Mouse (Mus musculus) lung, postnatal 4 days (tissue): ENCODE results near the gene Zfp759.
"Not testable (repeated sequence)": the region's sequence is repeated elsewhere in the genome, so short reads cannot be mapped to it uniquely, and the experiment has no call there.

Experiments
- DNase-seq, 2 experiments: peaks; one replicate each; pipeline ENCODE4 v3.0.0; 2021

Zfp759 gene

DNA sequence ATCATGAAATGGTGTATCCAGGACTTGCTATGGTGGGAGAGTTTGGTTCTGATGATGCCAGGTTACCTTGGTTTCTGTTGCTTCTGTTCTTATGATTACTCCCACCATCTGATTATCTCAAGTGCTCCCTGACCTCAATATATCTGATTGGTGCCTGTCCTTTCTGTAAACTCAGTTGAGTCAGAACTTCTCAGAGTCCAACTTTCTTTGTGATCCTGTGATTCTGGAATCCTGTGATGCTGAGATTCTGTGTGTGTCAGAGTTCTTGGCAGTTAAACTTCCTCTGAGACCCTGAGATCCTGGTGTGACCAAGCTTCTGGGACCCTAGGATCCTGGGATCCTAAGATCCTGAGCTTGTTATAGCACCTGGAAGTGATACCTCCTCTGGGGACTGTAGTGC, at the start of gene Zfp759:
Gene Zfp759 (plus strand): TSS at position 301 of the 400 bp plus-strand sequence.
- DNase-seq: not testable (repeated sequence)

DNA sequence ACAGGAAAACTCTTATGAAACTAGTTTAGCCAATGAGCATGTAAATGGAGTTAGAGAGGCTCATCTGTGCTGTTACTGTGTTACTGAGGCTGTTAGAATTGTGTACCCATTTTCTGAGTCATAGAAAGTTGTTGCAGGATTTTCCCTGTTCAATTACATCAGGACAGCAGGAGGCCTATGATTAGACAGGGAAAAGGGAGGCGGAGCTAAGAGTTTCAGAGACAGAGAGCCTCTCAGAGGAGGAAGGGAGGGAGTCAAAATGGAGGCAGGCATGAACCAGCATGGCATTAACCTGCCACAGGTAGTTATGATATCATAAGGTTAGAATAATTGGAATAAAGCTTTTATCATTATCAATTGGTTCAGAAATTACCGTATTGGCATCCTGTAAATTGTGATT, 48.7 kb upstream of the Zfp759 start:
- no peak for DNase-seq

DNA sequence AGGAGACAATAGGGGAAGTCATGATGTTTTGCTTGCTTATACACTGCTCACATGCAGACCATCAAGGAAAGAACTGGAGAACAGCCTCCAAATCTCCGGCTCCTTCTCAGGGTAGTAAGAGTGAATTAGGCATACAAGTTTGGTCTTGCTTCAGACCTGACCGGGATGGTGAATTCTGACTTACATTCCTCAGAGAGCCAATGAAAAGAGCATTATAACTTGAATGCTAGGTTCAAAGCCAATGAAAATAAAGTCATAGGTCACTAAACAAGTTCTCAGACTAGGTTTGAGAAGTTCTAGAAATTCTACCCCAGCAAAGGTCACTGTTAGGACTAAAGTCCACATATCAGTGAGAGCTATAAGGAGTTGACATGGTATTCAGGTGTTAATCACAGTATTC, 44.2 kb upstream of the Zfp759 start:
- DNase-seq: no peak

DNA sequence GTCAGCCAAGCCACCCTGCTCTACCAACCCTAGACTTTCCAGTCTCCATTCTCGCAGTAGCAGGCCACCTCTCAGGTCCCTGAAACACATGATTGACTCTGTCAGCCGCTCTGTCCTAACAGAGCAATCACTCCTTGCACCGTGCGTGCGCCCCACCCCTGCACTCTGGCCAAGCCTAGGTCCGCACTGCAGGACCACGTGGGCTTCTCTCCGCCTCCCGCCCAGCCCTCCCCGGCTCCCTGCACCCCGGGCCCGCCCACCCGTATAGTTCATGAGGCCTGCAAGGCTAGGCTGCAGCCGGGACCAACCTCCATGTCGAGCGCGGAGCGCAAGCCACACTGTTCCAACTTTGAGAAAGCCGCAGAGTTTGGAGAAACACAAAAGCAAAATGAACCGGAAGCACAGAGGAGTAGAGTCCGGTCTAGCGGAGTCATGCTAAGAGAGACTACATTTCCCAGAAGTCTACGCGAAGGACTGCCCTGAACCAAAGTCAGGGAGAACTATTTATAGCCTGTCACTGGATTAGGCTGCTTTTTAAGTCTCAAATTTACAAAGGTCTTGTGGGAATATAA, 40.2 kb upstream of the Zfp759 start:
- DNase-seq: peak; percentile 80 to 84

DNA sequence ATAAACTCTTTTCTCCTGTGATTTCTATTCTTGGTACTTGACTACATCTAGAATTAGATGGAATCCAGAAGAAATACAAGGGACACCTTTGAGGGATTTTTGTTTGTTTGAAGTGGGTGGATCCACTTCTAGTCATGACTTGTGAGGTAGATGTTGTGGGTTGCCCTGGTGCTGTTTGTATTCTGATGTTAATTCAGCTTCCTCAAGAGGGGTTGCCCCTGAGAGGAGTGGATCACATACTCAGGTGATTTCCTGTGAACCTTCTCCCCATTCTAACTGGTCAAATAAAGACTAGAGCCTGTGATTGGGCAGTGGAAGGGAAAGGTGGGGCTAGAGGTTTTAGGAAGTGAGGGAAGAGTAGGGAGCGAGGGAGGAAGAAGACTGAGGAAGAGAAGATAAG, 39.5 kb upstream of the Zfp759 start:
- DNase-seq: no peak

DNA sequence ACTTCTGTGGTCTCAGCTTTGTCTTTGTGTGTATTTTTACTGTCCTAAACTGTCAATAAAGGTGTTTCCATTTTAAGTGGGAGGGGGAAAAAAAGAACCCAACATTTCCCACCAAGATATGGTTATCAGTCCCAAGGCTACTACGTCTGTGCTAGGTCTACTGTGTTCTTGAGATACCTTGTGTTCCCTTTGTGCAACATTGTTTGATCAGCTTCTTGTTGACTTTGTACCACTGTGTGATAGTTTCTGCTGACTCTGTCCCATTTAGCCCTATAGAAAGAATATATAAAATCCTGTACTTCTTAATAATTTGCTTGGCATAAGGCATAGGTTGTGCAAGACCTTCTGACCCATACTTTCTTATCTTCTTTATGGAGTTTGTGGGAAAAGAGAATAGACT, 31.3 kb upstream of the Zfp759 start:
- DNase-seq: no peak

DNA sequence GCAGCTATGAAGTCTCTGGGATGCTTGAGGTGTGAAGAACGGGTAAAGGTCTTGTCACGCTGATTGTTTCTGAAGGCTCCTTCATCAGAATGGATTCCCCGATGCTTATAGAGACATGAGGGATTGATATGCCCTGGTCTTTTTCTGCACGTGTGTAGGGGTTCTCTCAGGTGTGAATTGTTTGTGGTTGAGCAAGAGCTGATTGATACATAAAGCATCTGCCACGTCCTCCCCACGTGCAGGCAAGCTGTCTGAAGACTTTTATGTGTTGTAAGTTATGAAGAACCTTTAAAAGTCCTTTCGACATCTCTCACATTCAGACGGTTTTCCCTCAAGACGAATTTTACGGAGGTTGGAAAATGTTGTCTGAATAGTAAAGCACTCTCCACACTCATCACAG, 23.6 kb upstream of the Zfp759 start, which contains the start of gene Zfp708:
Gene Zfp708 (minus strand): TSS at position 101 of the 400 bp plus-strand sequence.
- no peak for DNase-seq

DNA sequence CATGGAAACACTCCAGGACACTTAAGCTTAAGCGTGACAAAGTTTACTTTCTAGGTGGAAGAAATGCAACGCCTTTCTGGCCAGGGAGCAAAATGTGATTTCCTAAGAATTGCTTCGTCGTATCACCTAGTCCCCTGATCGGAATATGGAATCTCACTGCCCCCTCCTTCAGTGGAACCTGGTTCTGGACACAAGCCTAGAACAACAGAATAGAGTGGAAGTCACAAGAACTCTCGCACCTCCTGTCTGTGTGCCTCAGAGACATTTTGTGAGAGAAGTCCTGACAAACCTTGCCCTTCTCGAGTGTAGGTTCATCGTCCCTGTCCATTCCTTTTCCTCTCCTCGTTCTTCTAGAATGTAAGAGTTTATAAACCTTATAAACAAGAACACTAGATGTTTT, 13.8 kb upstream of the Zfp759 start:
- DNase-seq: no peak

DNA sequence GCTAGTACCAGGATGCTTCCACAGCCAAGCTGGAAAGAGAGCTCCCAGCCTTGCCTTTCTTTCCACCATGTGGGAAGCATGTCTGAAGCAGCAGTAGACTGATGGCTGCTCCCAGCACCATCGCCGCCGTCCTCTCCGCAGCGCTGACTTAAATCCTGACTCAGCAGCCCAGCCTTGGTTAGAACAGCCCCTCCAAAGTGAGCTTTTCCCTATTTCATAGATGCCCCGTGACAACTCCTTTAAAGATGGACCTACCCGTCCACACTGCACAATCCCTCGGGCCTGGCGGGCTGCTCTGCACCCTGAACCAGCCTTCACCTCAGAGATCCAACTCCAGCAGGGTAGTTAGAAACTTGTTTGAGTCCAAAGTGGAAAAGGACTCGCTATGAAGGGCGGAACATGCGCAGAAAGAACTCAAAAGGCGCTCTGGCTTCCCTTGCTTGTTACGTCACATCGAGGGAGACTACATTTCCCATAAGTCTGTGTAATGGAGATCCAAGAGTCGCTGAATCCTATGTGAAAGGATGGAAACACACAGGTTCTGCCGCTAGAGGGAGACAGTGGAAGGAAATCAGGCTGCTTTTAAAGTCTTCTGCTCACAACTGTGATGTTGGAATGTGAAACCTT, 13.2 kb upstream of the Zfp759 start, which contains the start of gene Gm28557:
Gene Gm28557 (minus strand): TSS at position 411 of the 627 bp plus-strand sequence.
- peak; percentile 85 to 91 for DNase-seq

DNA sequence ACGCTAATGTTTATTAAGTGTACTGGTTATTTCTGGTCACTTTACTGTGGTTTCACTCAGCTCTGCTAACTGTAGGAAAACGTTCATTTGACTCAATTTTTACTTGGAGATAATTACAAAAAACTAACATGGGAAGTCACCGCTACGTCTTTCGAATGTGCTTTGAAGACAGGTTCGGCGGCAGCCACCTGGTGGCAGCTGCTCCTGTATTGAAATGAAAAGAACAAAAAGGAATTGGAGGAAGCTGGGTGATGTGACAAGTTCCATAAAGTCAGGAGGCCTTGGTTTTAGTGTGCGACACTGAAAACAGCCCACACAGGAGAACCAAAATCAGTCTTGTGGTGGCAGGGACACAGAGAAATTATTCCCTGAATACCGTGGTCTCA, 12.6 kb upstream of the Zfp759 start:
- DNase-seq: peak in 1 of 2 experiments; percentile 50

DNA sequence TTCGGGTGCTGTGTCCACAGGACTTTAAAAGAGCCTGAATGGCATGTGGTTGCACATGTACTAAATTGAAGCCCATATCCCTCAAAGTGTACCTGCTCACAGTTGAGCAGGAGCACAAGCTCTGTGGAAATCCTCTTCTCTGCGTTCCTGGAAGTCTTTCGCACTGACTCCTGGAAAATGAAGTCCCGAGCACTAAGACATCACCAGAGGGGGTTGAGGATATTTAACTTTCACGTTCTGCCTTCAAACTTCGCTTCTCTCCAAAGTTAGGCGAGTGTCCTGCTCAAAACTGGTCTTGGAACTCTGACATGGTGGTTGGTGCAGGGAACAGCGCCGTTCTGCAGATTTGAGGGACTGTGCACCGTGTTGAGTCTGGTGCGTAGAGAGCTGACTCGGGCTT, 9.4 kb upstream of the Zfp759 start:
- DNase-seq: peak in 1 of 2 experiments; percentile 8

DNA sequence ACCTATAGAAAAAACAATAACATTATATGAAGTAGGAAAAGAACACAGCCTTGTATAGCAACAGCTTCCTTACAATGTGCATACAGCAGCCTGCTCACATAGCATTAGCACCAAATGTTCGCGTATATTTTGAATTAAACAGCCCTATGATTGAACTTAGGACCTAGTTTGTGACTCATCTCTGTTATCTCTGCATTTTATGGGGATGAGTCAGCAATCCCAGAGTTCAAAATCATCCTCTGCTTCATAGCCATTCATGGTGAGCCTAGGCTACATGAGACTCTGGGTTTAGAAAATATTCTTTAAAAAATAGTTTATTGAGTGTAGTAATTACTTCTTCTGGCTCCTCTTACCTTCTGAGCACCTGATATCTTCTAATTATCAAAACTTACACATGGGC, 8.2 kb upstream of the Zfp759 start:
- no peak for DNase-seq

DNA sequence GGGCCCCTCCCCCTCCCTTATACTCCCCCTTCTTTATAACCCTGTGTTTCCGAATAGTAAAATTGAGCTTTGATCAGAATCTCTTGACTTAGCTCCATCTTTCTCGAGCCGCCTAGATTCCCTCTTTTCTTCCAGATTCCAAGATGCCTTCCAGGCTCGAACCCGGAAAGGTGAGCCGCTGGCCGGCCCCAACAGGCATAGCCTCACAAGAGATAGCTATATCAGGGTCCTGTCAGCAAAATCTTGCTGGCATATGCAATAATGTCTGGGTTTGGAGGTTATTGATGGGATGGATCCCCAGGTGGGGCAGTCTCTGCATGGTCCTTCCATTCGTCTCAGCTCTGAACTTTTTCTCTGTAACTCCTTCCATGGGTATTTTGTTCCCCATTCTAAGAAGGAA, 5.3 kb upstream of the Zfp759 start, which contains the start of gene Rslcan18:
Gene Rslcan18 (minus strand): TSS at position 101 of the 400 bp plus-strand sequence.
- DNase-seq: not testable (repeated sequence)

DNA sequence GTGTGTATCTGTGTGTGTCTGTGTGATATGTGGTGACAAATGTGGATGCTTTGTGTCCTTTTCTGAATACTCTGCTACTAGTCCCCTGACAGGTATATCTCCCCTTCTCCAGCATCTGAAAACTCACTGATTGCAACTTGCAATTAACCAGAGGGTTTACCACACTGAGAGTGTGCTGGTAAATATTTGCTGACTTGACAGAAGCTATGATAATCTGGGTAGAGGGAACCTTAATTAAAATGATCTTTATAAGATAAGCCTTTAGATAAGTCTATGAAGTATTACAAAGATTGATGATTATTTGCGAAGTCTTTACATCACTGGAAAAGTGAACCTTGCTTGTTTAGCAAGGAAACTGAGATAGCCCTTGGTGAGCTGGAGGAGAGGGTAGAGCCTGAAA, 3.0 kb downstream of the Zfp759 start:
- DNase-seq: no peak

DNA sequence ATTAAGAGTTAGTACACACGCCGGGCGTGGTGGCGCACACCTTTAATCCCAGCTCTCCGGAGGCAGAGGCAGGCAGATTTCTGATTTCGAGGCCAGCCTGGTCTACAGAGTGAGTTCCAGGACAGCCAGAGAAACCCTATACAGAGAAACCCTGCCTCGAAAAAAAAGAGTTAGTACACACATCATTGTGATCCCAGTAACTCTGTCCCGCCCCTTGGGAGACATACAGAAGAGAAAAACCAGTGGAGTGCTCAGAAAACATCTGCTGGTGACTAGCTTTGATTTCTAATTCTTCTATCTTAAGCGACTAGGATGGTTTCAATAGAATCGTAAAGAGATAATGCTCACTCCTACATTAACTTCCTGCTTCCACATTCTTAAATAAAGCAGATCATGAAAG, 6.0 kb downstream of the Zfp759 start:
- not testable (repeated sequence) for DNase-seq

DNA sequence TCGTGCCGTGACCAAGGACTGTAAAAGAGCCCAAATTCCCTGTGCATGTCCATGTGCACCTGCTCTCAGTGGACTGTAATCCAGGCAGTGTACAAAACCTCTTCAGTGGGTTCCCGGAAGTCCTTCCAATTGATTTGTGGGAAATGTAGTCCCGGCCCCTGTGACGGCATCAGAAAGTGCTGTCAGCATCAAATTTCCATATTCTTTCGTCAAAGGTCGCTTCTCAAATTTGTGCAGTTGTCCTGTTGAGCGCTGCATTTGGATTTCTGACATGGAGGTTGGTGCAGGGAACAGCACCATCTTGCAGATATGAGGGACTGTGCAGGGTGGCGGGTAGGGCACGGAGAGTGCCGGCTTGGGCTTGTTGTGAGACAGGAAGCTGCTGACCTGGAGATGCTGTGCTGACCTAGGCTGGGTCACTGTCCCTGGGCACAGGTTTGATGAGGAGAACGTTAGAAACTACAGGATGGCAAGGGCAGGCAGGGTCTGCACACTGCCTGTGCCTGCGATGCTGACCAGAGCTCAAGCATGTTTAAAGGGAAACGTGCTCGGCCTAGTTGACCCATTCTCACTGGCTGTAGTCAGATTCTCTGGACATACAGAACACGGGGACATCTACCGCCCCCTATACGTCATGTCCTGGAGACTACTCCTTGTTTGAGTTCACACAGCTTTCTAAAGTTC, 6.7 kb downstream of the Zfp759 start:
- DNase-seq: peak; percentile 79 to 86

DNA sequence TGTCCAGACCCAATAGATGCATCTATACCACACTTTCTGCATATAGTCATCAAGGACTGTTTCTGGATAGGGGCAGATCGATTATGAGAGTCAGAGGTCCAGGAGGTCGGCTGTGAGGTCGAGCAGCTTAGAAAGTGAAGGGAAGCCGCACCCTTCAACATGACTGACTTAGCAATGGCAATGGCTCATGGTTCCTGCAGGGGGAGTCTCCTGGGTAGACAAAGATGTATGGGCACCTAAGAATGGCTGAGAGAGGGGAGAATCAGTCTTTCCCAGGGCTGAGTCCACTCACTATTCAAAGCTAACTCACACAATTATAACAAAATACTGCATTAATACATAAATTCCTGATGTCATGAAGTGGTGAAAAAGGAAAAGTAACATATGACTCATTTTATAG, 44.7 kb downstream of the Zfp759 start:
- not testable (repeated sequence) for DNase-seq

DNA sequence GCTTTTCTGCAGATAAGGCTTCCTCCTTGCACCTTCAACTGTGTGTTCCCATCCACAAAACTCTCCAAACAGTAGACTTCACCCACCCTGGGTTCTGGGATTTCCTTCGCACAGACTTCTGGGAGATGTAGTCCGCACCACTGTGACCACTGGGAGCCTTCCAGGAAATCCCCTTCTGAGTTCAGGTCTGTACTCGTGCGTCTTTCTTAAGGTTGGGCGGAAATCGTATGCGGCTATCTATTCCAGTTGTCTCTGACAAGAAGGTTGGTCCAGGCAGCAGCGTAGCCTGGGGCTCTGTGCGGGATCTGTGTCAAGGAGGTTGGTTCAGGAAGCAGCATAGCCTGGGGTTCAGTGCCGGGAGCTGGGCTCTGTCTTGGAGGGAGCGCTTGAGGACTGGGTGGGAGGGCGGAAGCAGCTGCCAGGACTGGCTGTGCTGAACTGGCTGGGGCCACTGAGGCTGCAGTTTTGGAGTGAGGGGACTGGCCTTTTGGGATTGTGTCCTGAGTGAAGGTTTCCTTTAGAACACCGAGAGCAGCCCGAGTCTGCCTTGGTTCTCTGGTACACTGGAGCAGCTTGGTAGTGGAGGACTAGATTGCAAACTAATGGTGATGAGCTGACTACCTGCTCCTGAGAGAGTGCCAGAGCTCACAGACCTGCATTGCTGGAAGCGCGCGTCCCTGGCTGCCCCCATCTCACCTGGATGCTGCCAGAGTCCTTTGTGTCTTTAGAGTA, 51.7 kb downstream of the Zfp759 start, which contains the start of gene Rsl1:
Gene Rsl1 (plus strand): TSS at position 192 of the 732 bp plus-strand sequence.
- peak; percentile 77 to 83 for DNase-seq

DNA sequence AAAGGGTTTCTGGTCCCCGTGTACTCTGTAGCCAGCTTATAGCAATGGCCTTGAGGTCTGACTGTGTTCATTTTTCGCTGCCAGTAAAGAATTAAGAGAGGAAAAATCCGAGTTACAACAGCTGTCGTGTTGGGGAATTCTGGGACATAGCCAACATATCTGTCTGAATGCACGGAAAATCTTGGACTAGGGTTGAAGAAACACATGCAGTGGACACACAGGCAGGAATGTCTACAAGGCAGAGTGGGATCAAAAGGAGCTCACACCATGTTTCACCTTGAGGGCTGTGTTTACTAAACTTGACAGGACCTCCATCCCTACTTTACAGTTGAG, 52.2 kb downstream of the Zfp759 start:
- peak in 1 of 2 experiments; percentile 7 for DNase-seq
